ENCODE assay signal across 29 mouse cellular contexts in genomic region chr4:70544390-70544789, GRCm38 (mm10). TPM values are rescaled to one million over a fixed set of nuclear protein-coding genes. Genes with fewer than 3 reads are reported as not detected.
DNase-seq lines count a peak whose midpoint lies in the region; ATAC-seq and TF ChIP-seq lines count a peak whose summit lies in the region.
"Had no signal": no experiment of that assay in that cellular context is flagged by ENCODE, and none has a peak within 500 bp of the region (broad histone marks: within the 10 kb centered on the region; RNA-seq: fewer than 3 reads in every experiment).

No protein-coding gene starts in this region.

- H3K4me2 ChIP-seq in lung, embryonic 15.5 days: no peak overlapping the region
- H3K4me2 ChIP-seq in lung, postnatal 0 days (replicated peaks; ENCODE audit: low read depth, low read length): no peak overlapping the region
- H3K4me2 ChIP-seq: embryonic facial prominence, embryonic 12.5 days; embryonic facial prominence, embryonic 15.5 days; heart, embryonic 12.5 days; heart, embryonic 15.5 days; hindbrain, embryonic 13.5 days had no signal

- H3K27me3 ChIP-seq in lung, embryonic 15.5 days: no peaks in the 10 kb centered on the region
- no peaks in the 10 kb centered on the region for H3K27me3 ChIP-seq in lung, postnatal 0 days (replicated peaks; ENCODE audit: insufficient read depth, low read length)
- no peaks in the 10 kb centered on the region for H3K27me3 ChIP-seq in embryonic facial prominence, embryonic 10.5 days (replicated peaks; ENCODE audit: low read depth, poor library complexity, severe bottlenecking)
- H3K27me3 ChIP-seq: embryonic facial prominence, embryonic 12.5 days; embryonic facial prominence, embryonic 15.5 days; heart, embryonic 12.5 days; heart, embryonic 15.5 days; hindbrain, embryonic 13.5 days had no signal

- no peaks in the 10 kb centered on the region; the same call in none of the 2 replicates for H3K4me1 ChIP-seq in lung, adult 2 months (ENCODE audit: control insufficient read depth, insufficient read depth, low read length)
- H3K4me1 ChIP-seq in lung, embryonic 15.5 days: no peaks in the 10 kb centered on the region
- no peaks in the 10 kb centered on the region for H3K4me1 ChIP-seq in lung, postnatal 0 days (ENCODE audit: insufficient read depth, low read depth, low read length)
- H3K4me1 ChIP-seq in embryonic facial prominence, embryonic 10.5 days: 0 out of 2 replicates have a peak, but pooled peaks cover under 1% of the 10 kb centered on the region
- H3K4me1 ChIP-seq: embryonic facial prominence, embryonic 15.5 days; heart, embryonic 15.5 days; hindbrain, embryonic 13.5 days had no signal

- no peak overlapping the region for H3K9ac ChIP-seq in lung, embryonic 15.5 days
- H3K9ac ChIP-seq in lung, postnatal 0 days (replicated peaks; ENCODE audit: low read depth): no peak overlapping the region
- H3K9ac ChIP-seq: embryonic facial prominence, embryonic 12.5 days; embryonic facial prominence, embryonic 15.5 days; forebrain, postnatal 0 days; heart, embryonic 12.5 days; heart, embryonic 15.5 days; hindbrain, embryonic 13.5 days had no signal

- H3K9me3 ChIP-seq in lung, embryonic 15.5 days: no peaks in the 10 kb centered on the region
- no peaks in the 10 kb centered on the region for H3K9me3 ChIP-seq in lung, postnatal 0 days (ENCODE audit: low read length)
- no peaks in the 10 kb centered on the region for H3K9me3 ChIP-seq in embryonic facial prominence, embryonic 10.5 days
- H3K9me3 ChIP-seq: embryonic facial prominence, embryonic 12.5 days; embryonic facial prominence, embryonic 15.5 days; heart, embryonic 12.5 days; heart, embryonic 15.5 days; hindbrain, embryonic 10.5 days; hindbrain, embryonic 13.5 days had no signal

- peak; percentile 59; the same call in 1 of the 2 replicates for ATAC-seq in lung, embryonic 15.5 days (ENCODE audit: borderline replicate concordance, extremely low read depth, low FRiP score, low TSS enrichment)
- peak; percentile 93 for ATAC-seq in lung, postnatal 0 days
- ATAC-seq: CD4-positive, CD25-positive, alpha-beta regulatory T cell, adult 4 months; forebrain, embryonic 14.5 days; forebrain, postnatal 0 days had no signal

- H3K4me3 ChIP-seq in lung, adult 2 months (replicated peaks; ENCODE audit: extremely low read depth, low read depth, low read length): no peak overlapping the region
- no peak overlapping the region for H3K4me3 ChIP-seq in lung, embryonic 15.5 days
- no peak overlapping the region for H3K4me3 ChIP-seq in lung, postnatal 0 days (ENCODE audit: low read depth, low read length)
- H3K4me3 ChIP-seq in embryonic facial prominence, embryonic 10.5 days: no peak overlapping the region
- H3K4me3 ChIP-seq: embryonic facial prominence, embryonic 12.5 days; embryonic facial prominence, embryonic 15.5 days; gastrocnemius, adult 2 months; heart, embryonic 12.5 days; heart, embryonic 15.5 days; hindbrain, embryonic 10.5 days; hindbrain, embryonic 13.5 days had no signal

- H3K36me3 ChIP-seq in lung, embryonic 15.5 days: no peaks in the 10 kb centered on the region
- H3K36me3 ChIP-seq in lung, postnatal 0 days (ENCODE audit: insufficient read depth, low read length): no peaks in the 10 kb centered on the region
- no peaks in the 10 kb centered on the region for H3K36me3 ChIP-seq in embryonic facial prominence, embryonic 10.5 days (replicated peaks)
- H3K36me3 ChIP-seq: embryonic facial prominence, embryonic 12.5 days; embryonic facial prominence, embryonic 15.5 days; heart, embryonic 12.5 days; heart, embryonic 15.5 days; hindbrain, embryonic 10.5 days; hindbrain, embryonic 13.5 days had no signal

- TF ChIP-seq POLR2A in lung, adult 2 months (IDR thresholded peaks at IDR 0.05; ENCODE audit: borderline replicate concordance, extremely low read depth, low read depth, low read length): no peak

- TF ChIP-seq EP300 in lung, postnatal 0 days (IDR thresholded peaks at IDR 0.05): peak; percentile 60; the same call in 1 of the 2 replicates

- peak overlapping the region; percentile 1; the same call in 1 of the 2 replicates for H3K27ac ChIP-seq in lung, embryonic 15.5 days
- H3K27ac ChIP-seq in lung, postnatal 0 days (ENCODE audit: low read length): peak overlapping the region; percentile 22; the same call in 1 of the 2 replicates
- H3K27ac ChIP-seq in embryonic facial prominence, embryonic 10.5 days (replicated peaks): no peak overlapping the region
- H3K27ac ChIP-seq: embryonic facial prominence, embryonic 12.5 days; embryonic facial prominence, embryonic 15.5 days; gastrocnemius, adult 2 months; heart, embryonic 15.5 days; hindbrain, embryonic 10.5 days; hindbrain, embryonic 13.5 days had no signal

- WGBS in lung, adult 2 months: 53% methylated on average over 3 of the region's 3 CpGs
- WGBS in lung, embryonic 15.5 days: 55% methylated on average over 3 of the region's 3 CpGs
- 43% methylated on average over 3 of the region's 3 CpGs for WGBS in lung, postnatal 0 days
- 62% methylated on average over 3 of the region's 3 CpGs for WGBS in embryonic facial prominence, embryonic 10.5 days

- peak; percentile 6 to 48 for DNase-seq in lung, adult 18-20 months
- DNase-seq in lung, adult 2 months: no peak
- DNase-seq in lung, postnatal 0 days (ENCODE audit: low spot score): peak; percentile 85
- DNase-seq in lung, postnatal 36 days: peak; percentile 50
- no peak for DNase-seq in thymus, postnatal 36 days
- DNase-seq in embryonic facial prominence, embryonic 10.5 days (ENCODE audit: low spot score): no peak
- DNase-seq in layer of hippocampus, adult 8-10 months (ENCODE audit: low spot score in 2 of 2): no peak
- DNase-seq: adrenal gland, adult 2 months; adrenal gland, postnatal 14 days; cerebellum, adult 11-12 months; cerebellum, adult 8-10 months; cerebellum, postnatal 10 days; cerebellum, postnatal 36 days; embryo, embryonic 11 days; forebrain, postnatal 0 days; gastrocnemius, adult 2 months; gastrocnemius, postnatal 14 days; heart, adult 11 months; heart, postnatal 10 days; heart, postnatal 36 days had no signal

- no peak for TF ChIP-seq CTCF in lung, adult 2 months (IDR thresholded peaks at IDR 0.05; ENCODE audit: insufficient read depth, low read length)
- TF ChIP-seq CTCF in lung, postnatal 0 days (IDR thresholded peaks at IDR 0.05): no peak

RNA-seq across cellular contexts. Expression of gene Megf9, which starts 9.6 kb away (rescaled TPM):
- 26.1 and 39.8 TPM in 2 replicates for polyA plus RNA-seq in lung, adult 2 months (2012; rRNA removed)
- polyA plus RNA-seq in lung, embryonic 15.5 days (2015; fragmentation: Nextera tagmentation; extraction: Ambion mirVana): 8.4 and 8.9 TPM in 2 replicates
- polyA plus RNA-seq in lung, postnatal 0 days (2015; fragmentation: Nextera tagmentation; extraction: Ambion mirVana): 10.5 and 11.8 TPM in 2 replicates
- polyA plus RNA-seq in embryonic facial prominence, embryonic 10.5 days (2016; fragmentation: Nextera tagmentation; extraction: Ambion mirVana): 12.6 and 12.7 TPM in 2 replicates
- total RNA-seq in layer of hippocampus, adult 8-10 months (2022): 100 to 1,000 TPM; 104 to 111 (median 109) TPM

Comparison
In these comparisons a context has a peak if more than half of its experiments do, and no peak if none do; other contexts are left out.
1. DNase-seq: peak in lung, adult 18-20 months (2 of 2), lung, postnatal 0 days (single experiment) and lung, postnatal 36 days (single experiment); none in lung, adult 2 months (single experiment), thymus, postnatal 36 days (0 of 2), embryonic facial prominence, embryonic 10.5 days (single experiment) and layer of hippocampus, adult 8-10 months (0 of 2).